Mouse (Mus musculus) limb, embryonic 10.5 days (tissue): Measurements from ENCODE around the gene Fam83e. TPM values are rescaled to one million over a fixed set of nuclear protein-coding genes. Genes with fewer than 3 reads are reported as not detected.

ENCODE experiments used
- DNase-seq: peaks from one replicate; pipeline ENCODE4 v3.0.0-alpha.2; 2017; ENCODE audit warnings: low spot score
- H3K27ac ChIP-seq: fragments of 300-500 bp; sonication (generic); 2 replicates; pipeline ENCODE4 v1.5.1; 2016; ENCODE audit warnings: mild to moderate bottlenecking
- H3K27me3 ChIP-seq: fragments of 300-500 bp; sonication (generic); 2 replicates; pipeline ENCODE4 v1.6.1; 2016; ENCODE audit warnings: low read depth, mild to moderate bottlenecking; ENCODE audit not compliant: poor library complexity, severe bottlenecking
- H3K36me3 ChIP-seq: fragments of 300-500 bp; sonication (generic); 2 replicates; pipeline ENCODE4 v1.6.1; 2016; ENCODE audit warnings: mild to moderate bottlenecking, moderate library complexity
- H3K4me1 ChIP-seq: fragments of 300-500 bp; sonication (generic); 2 replicates; pipeline ENCODE4 v1.6.1; 2016
- H3K4me3 ChIP-seq: fragments of 300-500 bp; sonication (generic); 2 replicates; pipeline ENCODE4 v1.5.1; 2016; ENCODE audit warnings: mild to moderate bottlenecking, moderate library complexity
- H3K9me3 ChIP-seq: fragments of 300-500 bp; sonication (generic); replicated peaks from 2 replicates; pipeline ENCODE4 v1.6.1; 2016; ENCODE audit warnings: mild to moderate bottlenecking
- WGBS: fragments of 180-500 bp; shearing (Covaris S2); methylation state at CpG from one replicate; pipeline ENCODE4 v1.1.7; 2016; 5-methylcytosine and 5-hydroxymethylcytosine counted together
- polyA plus RNA-seq: library from polyadenylated mRNA; unstranded; fragments of >200 nt; fragmentation: Nextera tagmentation; extraction: Ambion mirVana; gene quantifications from 2 replicates; pipeline ENCODE4 v1.2.1, GENCODE M21; 2016

Gene Fam83e
- polyA plus RNA-seq, 1 experiment from 2014 or later = 2.1 TPM

- Histone ChIP-seq H3K9me3 (no peaks in the 10 kb centered on the region), H3K27me3 (peaks cover 9% of the 10 kb centered on the region; the same call in 1 of the 2 replicates), H3K36me3 (no peaks in the 10 kb centered on the region), H3K4me3 (peak overlapping the region; percentile 35), H3K4me1 (peaks cover 11% of the 10 kb centered on the region), H3K27ac (peak overlapping the region; percentile 46; the same call in 1 of the 2 replicates)
- DNase-seq = no peak
- WGBS = 29% methylated on average over 11 of the region's 11 CpGs
These were observed 20.8 kb downstream of the Fam83e start for GRCm38 (mm10) chr7:45741777-45742176.

GRCm38 (mm10) chr7:45742338-45742737 lies 21.3 kb downstream of the Fam83e start:
- H3K36me3 ChIP-seq = no peaks in the 10 kb centered on the region
- peak overlapping the region; percentile 35 for H3K4me3 ChIP-seq
- H3K27ac ChIP-seq = no peak overlapping the region
- peaks cover 9% of the 10 kb centered on the region; the same call in 1 of the 2 replicates for H3K27me3 ChIP-seq
- no peaks in the 10 kb centered on the region for H3K9me3 ChIP-seq
- DNase-seq = no peak
- WGBS = 38% methylated on average over 19 of the region's 19 CpGs
- H3K4me1 ChIP-seq = peaks cover 11% of the 10 kb centered on the region

- Histone ChIP-seq H3K27me3 (peaks cover 9% of the 10 kb centered on the region; the same call in 1 of the 2 replicates), H3K9me3 (no peaks in the 10 kb centered on the region), H3K4me3 (no peak overlapping the region), H3K27ac (no peak overlapping the region), H3K36me3 (no peaks in the 10 kb centered on the region), H3K4me1 (peaks cover 13% of the 10 kb centered on the region)
- 35% methylated on average over 2 of the region's 2 CpGs for WGBS
- DNase-seq = peak; percentile 65
These were observed 23.4 kb downstream of the Fam83e start for GRCm38 (mm10) chr7:45744387-45744786.

GRCm38 (mm10) chr7:45746518-45746917 lies 25.5 kb downstream of the Fam83e start:
- no peak for DNase-seq
- Histone ChIP-seq H3K4me3 (no peak overlapping the region), H3K36me3 (no peaks in the 10 kb centered on the region), H3K4me1 (peaks cover 18% of the 10 kb centered on the region), H3K9me3 (no peaks in the 10 kb centered on the region), H3K27me3 (peaks cover 7% of the 10 kb centered on the region; the same call in 1 of the 2 replicates), H3K27ac (no peak overlapping the region)
- WGBS = 67% methylated on average over 6 of the region's 6 CpGs

- H3K9me3 ChIP-seq = no peaks in the 10 kb centered on the region
- 87% methylated on average over 5 of the region's 5 CpGs for WGBS
- DNase-seq = no peak
- H3K4me1 ChIP-seq = peaks cover 9% of the 10 kb centered on the region
- H3K36me3 ChIP-seq = no peaks in the 10 kb centered on the region
- no peak overlapping the region for H3K27ac ChIP-seq
- H3K27me3 ChIP-seq = no peaks in the 10 kb centered on the region
- H3K4me3 ChIP-seq = no peak overlapping the region
These were observed 26.4 kb downstream of the Fam83e start for GRCm38 (mm10) chr7:45747450-45747849.

DNA sequence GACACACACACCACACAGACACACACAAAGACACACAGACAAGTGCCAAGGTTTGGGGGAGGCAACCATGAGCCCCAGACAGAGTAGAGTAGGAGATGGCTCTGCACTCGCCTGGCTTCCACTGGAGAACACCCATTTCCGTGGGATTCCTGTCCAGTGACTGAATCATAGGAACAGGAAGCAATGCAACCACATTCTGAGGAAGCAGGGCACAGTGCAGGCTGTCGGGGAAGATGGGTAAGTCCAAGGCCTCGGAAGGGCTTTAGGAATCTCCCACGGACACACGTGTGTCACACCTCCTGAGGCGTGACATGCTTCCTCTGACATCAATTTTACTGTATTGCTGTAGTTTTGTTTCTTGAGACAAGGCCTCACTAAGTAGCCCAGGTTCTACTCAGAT lies 27.1 kb downstream of the Fam83e start:
- Histone ChIP-seq H3K27me3 (no peaks in the 10 kb centered on the region), H3K9me3 (no peaks in the 10 kb centered on the region), H3K27ac (no peak overlapping the region), H3K36me3 (no peaks in the 10 kb centered on the region), H3K4me1 (peaks cover 9% of the 10 kb centered on the region), H3K4me3 (no peak overlapping the region)
- 88% methylated on average over 7 of the region's 7 CpGs for WGBS
- DNase-seq = no peak

DNA sequence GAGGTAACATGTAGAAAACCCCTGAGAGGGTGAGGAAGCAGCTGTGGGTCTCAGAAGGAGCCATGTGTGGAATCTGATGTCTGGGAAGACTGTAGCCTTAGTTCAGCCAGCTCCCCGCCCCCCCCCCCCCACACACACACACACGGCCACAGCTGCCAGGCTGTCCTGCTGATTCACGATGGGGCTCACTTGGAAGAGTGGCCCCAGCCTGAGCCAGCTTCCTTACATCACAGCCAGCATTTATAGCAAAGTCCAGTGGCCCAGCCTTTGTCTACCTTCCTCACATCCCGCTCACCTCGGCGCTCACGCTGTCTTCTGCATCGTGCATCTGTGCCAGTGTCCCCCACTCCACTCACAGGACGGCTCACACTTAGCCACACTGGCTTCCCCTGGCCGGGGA lies 28.4 kb downstream of the Fam83e start:
- 54% methylated on average over 10 of the region's 10 CpGs for WGBS
- H3K4me1 ChIP-seq = peaks cover 9% of the 10 kb centered on the region
- DNase-seq = no peak
- H3K4me3 ChIP-seq = no peak overlapping the region
- H3K36me3 ChIP-seq = no peaks in the 10 kb centered on the region
- no peaks in the 10 kb centered on the region for H3K27me3 ChIP-seq
- no peaks in the 10 kb centered on the region for H3K9me3 ChIP-seq
- H3K27ac ChIP-seq = peak overlapping the region; percentile 70

DNA sequence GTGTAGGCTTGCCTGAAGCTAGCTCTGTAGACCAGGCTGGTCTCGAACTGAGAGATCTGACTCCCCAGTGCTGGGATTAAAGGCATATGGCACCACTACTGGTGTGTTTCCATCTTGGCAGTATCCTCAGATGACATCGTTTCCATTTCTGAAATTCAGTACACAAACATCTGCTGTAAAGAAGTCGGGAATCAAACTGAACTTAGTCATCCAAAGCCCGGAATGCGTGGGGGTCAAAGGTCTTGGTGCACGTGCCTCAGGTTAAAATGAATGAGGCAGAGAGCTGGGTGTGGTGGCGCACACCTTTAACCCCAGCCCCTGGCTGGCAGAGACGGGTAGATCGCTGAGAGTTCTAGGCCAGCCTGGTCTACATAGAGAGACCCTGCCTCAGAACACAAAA lies 29.1 kb downstream of the Fam83e start:
- Histone ChIP-seq H3K4me1 (peaks cover 9% of the 10 kb centered on the region), H3K4me3 (no peak overlapping the region), H3K27me3 (no peaks in the 10 kb centered on the region), H3K36me3 (no peaks in the 10 kb centered on the region), H3K27ac (no peak overlapping the region), H3K9me3 (no peaks in the 10 kb centered on the region)
- WGBS = 76% methylated on average over 9 of the region's 9 CpGs
- DNase-seq = no peak

- Histone ChIP-seq H3K27ac (no peak overlapping the region), H3K9me3 (no peaks in the 10 kb centered on the region), H3K4me3 (no peak overlapping the region), H3K36me3 (no peaks in the 10 kb centered on the region), H3K4me1 (peaks cover 13% of the 10 kb centered on the region), H3K27me3 (peaks cover 34% of the 10 kb centered on the region)
- WGBS = 62% methylated on average over 6 of the region's 6 CpGs
- DNase-seq = no peak
These were observed 34.7 kb downstream of the Fam83e start for GRCm38 (mm10) chr7:45755703-45756102.

GRCm38 (mm10) chr7:45759400-45759799 lies 38.4 kb downstream of the Fam83e start:
- DNase-seq = peak; percentile 55
- WGBS = 8% methylated on average over 27 of the region's 27 CpGs
- H3K4me3 ChIP-seq = peak overlapping the region; percentile 47
- peaks cover 36% of the 10 kb centered on the region for H3K27me3 ChIP-seq
- H3K36me3 ChIP-seq = no peaks in the 10 kb centered on the region
- peak overlapping the region; percentile 70 for H3K27ac ChIP-seq
- no peaks in the 10 kb centered on the region for H3K9me3 ChIP-seq
- H3K4me1 ChIP-seq = peaks cover 13% of the 10 kb centered on the region

- Histone ChIP-seq H3K4me1 (peaks cover 13% of the 10 kb centered on the region), H3K27ac (no peak overlapping the region), H3K27me3 (peaks cover 36% of the 10 kb centered on the region), H3K4me3 (no peak overlapping the region), H3K36me3 (no peaks in the 10 kb centered on the region), H3K9me3 (no peaks in the 10 kb centered on the region)
- WGBS = 70% methylated on average over 5 of the region's 5 CpGs
- no peak for DNase-seq
These were observed 39.1 kb downstream of the Fam83e start for GRCm38 (mm10) chr7:45760151-45760550.

- H3K27me3 ChIP-seq = no peaks in the 10 kb centered on the region
- H3K4me3 ChIP-seq = no peak overlapping the region
- 64% methylated on average over 8 of the region's 8 CpGs for WGBS
- H3K4me1 ChIP-seq = no peaks in the 10 kb centered on the region
- H3K9me3 ChIP-seq = no peaks in the 10 kb centered on the region
- peak overlapping the region; percentile 50; the same call in 1 of the 2 replicates for H3K27ac ChIP-seq
- H3K36me3 ChIP-seq = no peaks in the 10 kb centered on the region
- DNase-seq = no peak
These were observed 45.0 kb downstream of the Fam83e start for GRCm38 (mm10) chr7:45765995-45766394.

DNA sequence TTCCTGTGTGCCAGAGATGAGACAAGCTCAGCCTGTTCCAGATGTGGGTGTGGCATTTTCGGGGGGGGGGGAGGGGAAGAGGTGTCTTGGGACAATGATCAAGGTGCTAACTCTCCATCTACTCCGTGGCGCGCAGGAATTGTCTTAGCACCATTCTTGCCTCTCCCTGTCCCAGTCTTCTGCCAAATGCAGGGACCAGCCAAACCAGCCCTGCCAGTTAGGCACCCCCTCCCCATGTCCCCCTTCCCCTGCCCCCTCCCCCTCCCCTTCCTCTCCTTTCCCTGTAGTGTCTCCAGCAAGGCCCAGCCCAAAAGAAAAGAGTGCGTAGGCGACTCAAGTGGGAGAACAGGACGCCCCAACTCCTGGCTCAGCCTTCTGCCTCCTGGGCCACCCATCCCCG lies 45.8 kb downstream of the Fam83e start:
- no peak overlapping the region for H3K4me3 ChIP-seq

DNA sequence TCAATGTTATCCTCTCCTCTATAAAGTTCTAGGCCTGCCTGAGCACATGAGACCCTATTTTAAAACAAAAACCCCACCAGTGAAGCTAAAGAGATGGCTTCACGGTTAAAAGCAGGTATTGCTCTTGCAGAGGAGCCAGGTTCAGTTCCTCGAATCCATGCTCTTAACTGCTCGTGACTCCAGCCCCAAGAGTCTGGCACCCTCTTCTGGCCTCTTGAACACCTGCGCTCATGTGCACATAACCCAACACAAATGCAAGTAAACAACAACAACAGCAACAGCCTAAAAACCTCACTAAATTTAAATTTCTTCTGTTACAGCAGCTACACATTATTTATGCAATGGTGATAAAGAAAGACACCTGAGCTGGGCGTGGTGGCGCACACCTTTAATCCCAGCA lies 46.5 kb downstream of the Fam83e start:
- H3K4me3 ChIP-seq = no peak overlapping the region
- 91% methylated on average over 6 of the region's 6 CpGs for WGBS
- no peaks in the 10 kb centered on the region for H3K27me3 ChIP-seq
- no peak for DNase-seq
- H3K27ac ChIP-seq = no peak overlapping the region
- H3K4me1 ChIP-seq = no peaks in the 10 kb centered on the region
- no peaks in the 10 kb centered on the region for H3K9me3 ChIP-seq
- H3K36me3 ChIP-seq = no peaks in the 10 kb centered on the region

More for the DNA sequence above, 45.8 kb downstream of the Fam83e start:
- DNase-seq = no peak
- Histone ChIP-seq H3K27ac (no peak overlapping the region), H3K9me3 (no peaks in the 10 kb centered on the region), H3K4me1 (no peaks in the 10 kb centered on the region), H3K27me3 (no peaks in the 10 kb centered on the region), H3K36me3 (no peaks in the 10 kb centered on the region)
- WGBS = 41% methylated on average over 8 of the region's 8 CpGs
